Mouse (Mus musculus) ovary, postnatal 10 days (tissue): ENCODE data around the gene Scai.

Source experiments
- DNase-seq: peaks from one replicate; pipeline ENCODE4 v3.0.0; 2022; ENCODE audit warnings: low spot score

Scai gene

GRCm38 (mm10) chr2:39190561-39191056, at the start of gene Scai:
Scai (minus strand) TSS chr2:39190734.
- DNase-seq = peak; percentile 81

GRCm38 (mm10) chr2:39226731-39227130, 36.2 kb upstream of the Scai start:
- no peak for DNase-seq

DNA sequence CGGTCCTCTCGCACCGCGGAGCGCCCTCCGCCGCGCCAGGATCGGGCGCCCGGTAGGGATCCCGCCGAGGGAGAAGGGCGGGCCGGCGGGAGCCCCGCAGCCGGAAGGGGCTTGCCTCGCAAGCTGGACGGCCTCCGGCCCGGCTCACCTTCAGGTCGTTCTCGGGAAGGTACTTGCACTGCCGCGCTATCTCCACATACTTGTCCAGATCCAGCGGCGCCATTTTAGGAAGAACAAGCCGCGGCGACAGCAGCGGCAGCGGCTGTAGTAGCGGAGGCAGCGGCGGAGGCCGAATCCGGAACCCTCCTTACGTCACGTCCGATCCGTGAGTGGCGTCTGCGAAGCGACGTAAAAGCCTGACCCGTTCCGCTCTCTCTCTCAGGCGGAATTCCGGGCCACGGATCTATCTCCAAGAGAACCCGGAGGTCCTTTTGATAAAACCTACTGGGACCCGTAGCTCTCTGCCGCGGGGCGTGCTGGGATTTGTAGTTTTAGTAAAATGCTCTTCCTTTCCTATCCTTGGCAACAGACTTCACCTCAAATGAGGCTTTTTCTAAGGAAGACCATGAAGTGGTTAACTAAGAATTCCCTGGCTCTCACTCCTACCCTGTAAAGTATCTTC, 35.6 kb upstream of the Scai start, which contains the start of gene Ppp6c:
TSS of gene Ppp6c (minus strand) at position 433 of the 622 bp plus-strand sequence.
- DNase-seq = peak; percentile 71

DNA sequence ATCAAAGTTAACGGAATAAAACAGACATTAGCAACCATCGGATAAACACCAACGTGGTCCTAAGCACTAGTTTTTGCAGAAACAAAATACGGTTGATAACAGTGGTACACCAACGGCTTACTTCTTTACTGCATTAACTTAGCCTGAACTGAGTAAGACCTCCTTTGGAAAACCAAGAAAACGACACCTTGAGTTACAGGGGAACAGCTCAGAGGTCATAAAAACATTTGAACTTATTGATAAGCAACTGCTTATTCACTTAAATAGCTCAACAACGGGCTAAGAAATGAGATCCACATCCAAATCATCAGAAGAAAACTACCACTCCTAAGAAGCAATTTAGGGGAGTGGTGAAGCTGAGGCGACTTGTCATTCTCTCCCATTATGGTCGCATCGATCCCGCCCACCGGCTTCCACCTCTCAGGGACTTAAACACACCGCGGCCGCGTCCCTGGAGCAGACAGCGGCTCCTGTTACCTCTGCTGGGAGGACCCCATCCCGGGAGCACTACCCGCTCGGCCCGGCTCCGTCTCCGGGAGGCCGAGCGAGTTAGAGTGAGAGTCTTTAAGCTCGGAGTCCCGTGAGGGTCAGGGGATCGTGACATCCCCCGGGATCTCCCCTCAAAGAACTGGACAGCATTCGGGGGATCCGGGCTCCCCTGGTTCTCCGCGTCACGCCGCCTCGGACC, 34.9 kb upstream of the Scai start:
- peak; percentile 37 for DNase-seq

GRCm38 (mm10) chr2:39224621-39225020, 34.1 kb upstream of the Scai start:
- no peak for DNase-seq

DNA sequence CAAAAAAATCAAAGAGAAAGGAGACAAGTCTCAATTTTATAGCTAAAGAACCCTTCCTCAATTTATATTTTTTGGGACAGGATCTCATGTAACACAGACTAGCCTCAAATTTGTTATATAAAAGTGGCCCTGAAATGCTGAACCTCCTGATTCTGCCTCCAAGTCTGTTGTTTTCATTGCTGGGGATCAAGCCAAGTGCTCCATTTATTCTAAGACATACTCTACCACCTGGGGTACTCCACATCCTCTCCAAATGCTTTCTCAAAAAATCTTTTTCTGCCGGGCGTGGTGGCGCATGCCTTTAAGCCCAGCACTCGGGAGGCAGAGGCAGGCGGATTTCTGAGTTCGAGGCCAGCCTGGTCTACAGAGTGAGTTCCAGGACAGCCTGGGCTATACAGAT, 29.5 kb upstream of the Scai start:
- DNase-seq = no peak

- no peak for DNase-seq
Observed at GRCm38 (mm10) chr2:39219034-39219433, 28.5 kb upstream of the Scai start.

GRCm38 (mm10) chr2:39217150-39217549, 26.6 kb upstream of the Scai start:
- DNase-seq = no peak

- DNase-seq = no peak
Observed at GRCm38 (mm10) chr2:39210738-39211137, 20.2 kb upstream of the Scai start.

GRCm38 (mm10) chr2:39203359-39203758, 12.8 kb upstream of the Scai start:
- DNase-seq = no peak

DNA sequence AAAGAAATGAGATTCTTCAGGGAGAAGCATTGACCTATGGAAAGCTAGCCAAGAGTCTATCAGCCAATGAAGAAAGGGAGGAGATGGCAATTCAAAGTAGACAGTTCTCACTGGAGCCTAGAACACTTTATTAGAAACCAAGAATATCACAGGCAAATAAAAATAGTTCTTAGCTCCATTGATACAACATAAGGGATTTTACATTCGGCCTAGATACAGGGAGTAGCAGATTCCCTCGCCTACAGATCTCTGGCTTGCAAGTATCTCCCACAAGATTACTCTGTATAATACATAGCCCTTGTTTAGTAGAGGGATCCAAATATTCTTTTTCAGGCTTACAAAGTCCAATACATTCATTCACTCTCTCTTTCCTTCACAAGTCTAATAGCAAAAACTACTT, 4.3 kb upstream of the Scai start:
- DNase-seq = no peak

- no peak for DNase-seq
Observed at GRCm38 (mm10) chr2:39189961-39190560, 473 bp downstream of the Scai start.

GRCm38 (mm10) chr2:39185942-39186341, 4.6 kb downstream of the Scai start:
- DNase-seq = no peak

GRCm38 (mm10) chr2:39183587-39183986, 6.9 kb downstream of the Scai start:
- no peak for DNase-seq

- DNase-seq = no peak
Observed at GRCm38 (mm10) chr2:39160996-39161395, 29.5 kb downstream of the Scai start.

- no peak for DNase-seq
Observed at GRCm38 (mm10) chr2:39157916-39158315, 32.6 kb downstream of the Scai start.

DNA sequence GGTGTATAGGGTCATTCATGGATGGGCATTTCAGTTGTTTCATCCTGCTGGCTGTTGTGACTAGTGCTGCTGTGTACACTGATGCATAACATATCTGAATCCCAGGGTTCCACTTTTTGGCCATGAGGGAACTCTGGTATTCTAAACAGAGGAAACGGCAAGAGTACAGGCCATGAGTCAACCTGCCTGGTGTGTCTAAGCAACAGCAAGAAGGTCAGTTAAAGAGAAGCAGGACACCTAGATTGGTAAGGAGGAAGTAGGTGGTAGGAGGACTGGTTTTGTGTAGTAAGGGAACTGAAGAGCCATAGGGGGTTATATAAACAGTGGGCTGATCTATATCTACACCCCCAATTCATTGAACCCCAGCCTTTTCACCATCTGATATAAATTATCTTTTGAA, 33.7 kb downstream of the Scai start:
- DNase-seq = no peak

GRCm38 (mm10) chr2:39150943-39151342, 39.6 kb downstream of the Scai start:
- DNase-seq = no peak

- no peak for DNase-seq
Observed at GRCm38 (mm10) chr2:39148075-39148474, 42.5 kb downstream of the Scai start.

DNA sequence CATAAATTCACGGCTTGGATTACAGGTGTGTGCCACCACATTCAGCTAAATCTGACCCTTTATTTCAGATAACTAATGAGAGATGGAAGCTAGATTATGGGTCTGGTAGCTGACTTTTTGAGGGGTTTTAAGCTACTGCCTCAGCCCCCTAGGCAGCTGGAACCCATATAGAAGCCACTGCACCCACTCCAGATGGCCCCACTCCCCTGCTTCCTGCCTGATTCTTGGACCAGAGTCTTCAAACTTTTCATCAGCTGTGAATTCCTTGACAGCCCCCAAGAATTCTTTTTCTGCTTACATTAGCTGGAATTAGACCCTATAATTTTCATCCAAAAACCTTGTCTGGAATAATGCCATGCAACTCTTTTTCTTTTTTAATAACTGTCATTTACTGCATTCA, 44.1 kb downstream of the Scai start:
- DNase-seq = no peak

- no peak for DNase-seq
Observed at GRCm38 (mm10) chr2:39142357-39142948, 48.1 kb downstream of the Scai start.

DNA sequence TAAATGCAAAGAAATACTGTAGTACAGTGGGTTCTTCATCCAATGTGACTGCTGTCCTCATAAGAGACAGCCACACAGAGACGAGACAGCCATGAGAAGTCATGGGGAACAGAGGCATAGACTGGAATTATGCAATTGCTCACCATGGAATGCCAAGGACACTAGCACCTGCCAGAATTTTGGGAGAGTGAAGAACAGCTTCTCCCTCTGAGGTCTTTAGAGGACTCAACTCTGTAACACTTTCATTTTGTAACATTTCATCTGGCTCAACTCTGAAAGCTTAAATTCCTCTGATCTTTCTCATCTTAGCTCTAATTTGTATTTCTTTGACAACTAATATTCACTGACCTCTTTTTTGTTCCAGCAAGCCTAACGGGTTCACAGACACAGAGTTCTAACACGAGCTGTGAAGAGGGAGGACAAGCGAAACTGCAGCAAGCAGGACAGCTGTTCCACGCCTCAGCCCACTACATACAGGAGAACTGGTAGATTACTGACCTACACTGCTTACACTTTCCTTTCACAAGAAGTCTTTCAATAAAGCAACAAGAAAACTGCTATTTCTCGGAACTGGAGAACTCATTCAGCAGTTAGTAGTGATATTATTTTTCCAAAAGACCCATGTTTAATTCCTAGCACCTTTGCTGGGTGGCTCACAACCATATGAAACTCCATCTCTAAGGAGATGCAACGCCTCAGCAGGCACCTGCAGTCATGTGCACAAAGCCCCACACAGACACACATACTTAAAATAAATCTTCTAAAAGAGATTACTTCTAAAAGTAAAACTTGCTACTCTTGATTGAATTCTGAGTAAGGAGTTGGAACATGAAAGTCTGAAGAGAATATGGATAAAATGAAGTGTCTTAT, 49.7 kb downstream of the Scai start:
- no peak for DNase-seq
